In the genomic region with DNA sequence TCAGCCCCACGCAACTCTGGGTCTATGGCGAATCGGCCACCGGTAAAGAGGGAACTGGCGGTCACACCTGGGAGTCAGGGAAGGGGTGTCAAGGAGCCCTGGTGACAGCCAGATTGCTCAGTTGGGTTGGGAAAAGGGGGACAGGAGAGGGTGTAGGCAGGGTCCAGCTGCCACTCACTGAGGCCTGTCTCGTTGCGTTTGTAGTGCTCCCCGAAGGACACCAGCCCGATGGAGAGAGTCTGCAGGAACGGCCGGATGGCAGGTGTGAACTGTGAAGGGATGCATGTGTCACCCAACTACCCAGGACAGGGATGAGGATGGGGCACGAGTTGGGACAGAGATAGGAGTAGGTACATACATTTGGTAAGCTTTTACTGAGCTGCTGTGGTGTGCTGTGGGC, we compare ENCODE assay signal across 17 mouse cellular contexts. TPM values are rescaled to one million over a fixed set of nuclear protein-coding genes. Genes with fewer than 3 reads are reported as not detected.
A peak's percentile ranks its signal among the peaks of the same experiment; 100 is the strongest.
DNase-seq lines count a peak whose midpoint lies in the region; ATAC-seq and TF ChIP-seq lines count a peak whose summit lies in the region.
"Had no signal": no experiment of that assay in that cellular context is flagged by ENCODE, and none has a peak within 500 bp of the region (broad histone marks: within the 10 kb centered on the region; RNA-seq: fewer than 3 reads in every experiment).

No protein-coding gene starts in this region.

- peak overlapping the region; percentile 81; the same call in 1 of the 2 replicates for H3K27ac ChIP-seq in heart, embryonic 15.5 days
- H3K27ac ChIP-seq in lung, embryonic 15.5 days = 0 out of 2 replicates have a peak overlapping the region, but pooled peaks have one; percentile 85
- H3K27ac ChIP-seq in bone marrow, adult 2 months (ENCODE audit: control insufficient read depth, insufficient read depth, low read depth, low read length, poor library complexity) = peak overlapping the region; percentile 74
- peak overlapping the region; percentile 76 for H3K27ac ChIP-seq in small intestine, adult 2 months (ENCODE audit: insufficient read depth, low read depth, low read length)
- H3K27ac ChIP-seq in forebrain, embryonic 15.5 days (replicated peaks) = no peak overlapping the region

- no peak for DNase-seq in heart, adult 9 months (ENCODE audit: low spot score in 2 of 2)
- no peak for DNase-seq in lung, adult 2 months
- DNase-seq: adrenal gland, postnatal 36 days; cerebellum, adult 18-20 months; layer of hippocampus, adult 9-11 months had no signal

- ATAC-seq in heart, embryonic 15.5 days (replicated peaks; ENCODE audit: insufficient number of reproducible peaks, insufficient read depth, low FRiP score, low read depth) = no peak
- no peak for ATAC-seq in lung, embryonic 15.5 days (ENCODE audit: borderline replicate concordance, extremely low read depth, low FRiP score, low TSS enrichment)
- ATAC-seq in forebrain, embryonic 15.5 days (replicated peaks) = no peak
- ATAC-seq: intestine, postnatal 0 days; midbrain, embryonic 16.5 days had no signal

- H3K36me3 ChIP-seq in heart, embryonic 15.5 days = peaks cover 20% of the 10 kb centered on the region
- peaks cover 28% of the 10 kb centered on the region for H3K36me3 ChIP-seq in lung, embryonic 15.5 days
- H3K36me3 ChIP-seq in small intestine, adult 2 months (ENCODE audit: control insufficient read depth, insufficient read depth, low read length) = peaks cover 65% of the 10 kb centered on the region
- H3K36me3 ChIP-seq in forebrain, embryonic 15.5 days = peaks cover 61% of the 10 kb centered on the region

- H3K4me2 ChIP-seq in heart, embryonic 15.5 days = no peak overlapping the region
- no peak overlapping the region for H3K4me2 ChIP-seq in lung, embryonic 15.5 days
- H3K4me2 ChIP-seq in forebrain, embryonic 15.5 days (replicated peaks) = no peak overlapping the region
- H3K4me2 ChIP-seq: embryonic facial prominence, embryonic 15.5 days; hindbrain, embryonic 13.5 days had no signal

- no peak overlapping the region for H3K4me3 ChIP-seq in heart, embryonic 15.5 days
- no peak overlapping the region for H3K4me3 ChIP-seq in lung, embryonic 15.5 days
- no peak overlapping the region for H3K4me3 ChIP-seq in lung, adult 2 months (replicated peaks; ENCODE audit: extremely low read depth, low read depth, low read length)
- no peak overlapping the region for H3K4me3 ChIP-seq in bone marrow, adult 2 months (replicated peaks; ENCODE audit: control insufficient read depth, low read depth, low read length)
- no peak overlapping the region for H3K4me3 ChIP-seq in small intestine, adult 2 months (ENCODE audit: low read depth, low read length)
- H3K4me3 ChIP-seq in forebrain, embryonic 15.5 days = no peak overlapping the region
- H3K4me3 ChIP-seq: embryonic facial prominence, embryonic 15.5 days; hindbrain, embryonic 13.5 days had no signal

- no peak for TF ChIP-seq CTCF in lung, adult 2 months (IDR thresholded peaks at IDR 0.05; ENCODE audit: insufficient read depth, low read length)
- no peak for TF ChIP-seq CTCF in bone marrow, adult 2 months (IDR thresholded peaks at IDR 0.05; ENCODE audit: control insufficient read depth, insufficient read depth, low read length)
- no peak for TF ChIP-seq CTCF in small intestine, adult 2 months (IDR thresholded peaks at IDR 0.05; ENCODE audit: extremely low read depth, insufficient read length, insufficient replicate concordance, low read depth, low read length)

- peaks cover 46% of the 10 kb centered on the region for H3K4me1 ChIP-seq in heart, embryonic 15.5 days (replicated peaks)
- peaks cover 37% of the 10 kb centered on the region for H3K4me1 ChIP-seq in lung, embryonic 15.5 days
- H3K4me1 ChIP-seq in lung, adult 2 months (ENCODE audit: control insufficient read depth, insufficient read depth, low read length) = peaks cover 20% of the 10 kb centered on the region
- H3K4me1 ChIP-seq in bone marrow, adult 2 months (ENCODE audit: control insufficient read depth, insufficient read depth, low read length) = peaks cover 11% of the 10 kb centered on the region
- peaks cover 41% of the 10 kb centered on the region for H3K4me1 ChIP-seq in small intestine, adult 2 months (ENCODE audit: control insufficient read depth, insufficient read depth, insufficient read length, low read length)
- H3K4me1 ChIP-seq in forebrain, embryonic 15.5 days = peaks cover 5% of the 10 kb centered on the region; the same call in 1 of the 2 replicates

- no peaks in the 10 kb centered on the region for H3K27me3 ChIP-seq in heart, embryonic 15.5 days
- H3K27me3 ChIP-seq in lung, embryonic 15.5 days = no peaks in the 10 kb centered on the region
- H3K27me3 ChIP-seq in small intestine, adult 2 months (ENCODE audit: control insufficient read depth, insufficient read depth, low read length) = no peaks in the 10 kb centered on the region
- no peaks in the 10 kb centered on the region for H3K27me3 ChIP-seq in forebrain, embryonic 15.5 days
- H3K27me3 ChIP-seq: embryonic facial prominence, embryonic 15.5 days had no signal

- TF ChIP-seq POLR2A in lung, adult 2 months (IDR thresholded peaks at IDR 0.05; ENCODE audit: borderline replicate concordance, extremely low read depth, low read depth, low read length) = no peak
- no peak for TF ChIP-seq POLR2A in bone marrow, adult 2 months (IDR thresholded peaks at IDR 0.05; ENCODE audit: borderline replicate concordance, control insufficient read depth, low read depth, low read length)
- TF ChIP-seq POLR2A in small intestine, adult 2 months (IDR thresholded peaks at IDR 0.05; ENCODE audit: low read depth, low read length) = no peak

- H3K9me3 ChIP-seq in heart, embryonic 15.5 days (replicated peaks) = no peaks in the 10 kb centered on the region
- H3K9me3 ChIP-seq in lung, embryonic 15.5 days = no peaks in the 10 kb centered on the region
- no peaks in the 10 kb centered on the region for H3K9me3 ChIP-seq in forebrain, embryonic 15.5 days
- H3K9me3 ChIP-seq: embryonic facial prominence, embryonic 15.5 days; hindbrain, embryonic 13.5 days had no signal

- WGBS in heart, embryonic 15.5 days = 86% methylated on average over 12 of the region's 12 CpGs
- WGBS in lung, embryonic 15.5 days = 89% methylated on average over 12 of the region's 12 CpGs
- 88% methylated on average over 12 of the region's 12 CpGs for WGBS in lung, adult 2 months
- WGBS in bone marrow, adult 2 months = 55% methylated on average over 12 of the region's 12 CpGs
- WGBS in small intestine, adult 2 months = 91% methylated on average over 12 of the region's 12 CpGs
- WGBS in forebrain, embryonic 15.5 days = 92% methylated on average over 12 of the region's 12 CpGs

- no peak overlapping the region for H3K9ac ChIP-seq in heart, embryonic 15.5 days
- no peak overlapping the region for H3K9ac ChIP-seq in lung, embryonic 15.5 days
- H3K9ac ChIP-seq in forebrain, embryonic 15.5 days (replicated peaks) = no peak overlapping the region
- H3K9ac ChIP-seq: embryonic facial prominence, embryonic 15.5 days had no signal

RNA-seq across cellular contexts. Expression of a gene that starts 13.3 kb away (rescaled TPM):
- polyA plus RNA-seq in heart, embryonic 15.5 days (2015; fragmentation: Nextera tagmentation; extraction: Ambion mirVana) = 5.6 and 7.7 TPM in 2 replicates
- 9.3 and 9.4 TPM in 2 replicates for polyA plus RNA-seq in lung, embryonic 15.5 days (2015; fragmentation: Nextera tagmentation; extraction: Ambion mirVana)
- polyA plus RNA-seq in lung, adult 2 months (2012; rRNA removed) = 90.2 and 103 TPM in 2 replicates
- 195 and 311 TPM in 2 replicates for polyA plus RNA-seq in bone marrow, adult 2 months (2011; ENCODE audit: insufficient read depth, insufficient read length, low replicate concordance, missing spikeins)
- 56.9 and 186 TPM in 2 replicates for polyA plus RNA-seq in small intestine, adult 2 months (2012; rRNA removed)
- 15.4 and 16.1 TPM in 2 replicates for polyA plus RNA-seq in forebrain, embryonic 15.5 days (2015; fragmentation: Nextera tagmentation; extraction: Ambion mirVana)

RNA-seq across cellular contexts. Expression of a gene that starts 15.7 kb away (rescaled TPM):
- 0.22 and 1.1 TPM in 2 replicates for polyA plus RNA-seq in heart, embryonic 15.5 days (2015; fragmentation: Nextera tagmentation; extraction: Ambion mirVana)
- polyA plus RNA-seq in lung, embryonic 15.5 days (2015; fragmentation: Nextera tagmentation; extraction: Ambion mirVana) = 0.52 and 0.57 TPM in 2 replicates
- polyA plus RNA-seq in lung, adult 2 months (2012; rRNA removed) = 0.53 and 1,347 TPM in 2 replicates
- not detected in 2 replicates for polyA plus RNA-seq in bone marrow, adult 2 months (2011; ENCODE audit: insufficient read depth, insufficient read length, low replicate concordance, missing spikeins)
- 0.48 and 0.84 TPM in 2 replicates for polyA plus RNA-seq in small intestine, adult 2 months (2012; rRNA removed)
- not detected in 2 replicates for polyA plus RNA-seq in forebrain, embryonic 15.5 days (2015; fragmentation: Nextera tagmentation; extraction: Ambion mirVana)
- polyA plus RNA-seq: hindbrain, embryonic 13.5 days; kidney, postnatal 0 days; macrophage; midbrain, embryonic 16.5 days had no signal

RNA-seq across cellular contexts. Expression of a gene that starts 27.4 kb away (rescaled TPM):
- polyA plus RNA-seq in heart, embryonic 15.5 days (2015; fragmentation: Nextera tagmentation; extraction: Ambion mirVana) = 0.28 and 0.51 TPM in 2 replicates
- polyA plus RNA-seq in lung, embryonic 15.5 days (2015; fragmentation: Nextera tagmentation; extraction: Ambion mirVana) = 0.21 and 0.34 TPM in 2 replicates
- polyA plus RNA-seq in lung, adult 2 months (2012; rRNA removed) = 41.1 and 48.0 TPM in 2 replicates
- not detected in 2 replicates for polyA plus RNA-seq in bone marrow, adult 2 months (2011; ENCODE audit: insufficient read depth, insufficient read length, low replicate concordance, missing spikeins)
- 3.8 TPM in 1 of 2 replicates, not detected in the other for polyA plus RNA-seq in small intestine, adult 2 months (2012; rRNA removed)
- polyA plus RNA-seq in forebrain, embryonic 15.5 days (2015; fragmentation: Nextera tagmentation; extraction: Ambion mirVana) = 0.39 and 0.60 TPM in 2 replicates
- polyA plus RNA-seq: limb, embryonic 14.5 days; macrophage had no signal
